Mouse (Mus musculus): Measurements from ENCODE around the gene Pde2a. TPM values are rescaled to one million over a fixed set of nuclear protein-coding genes. Genes with fewer than 3 reads are reported as not detected.

Pde2a gene
- total and polyA plus RNA-seq, 3 experiments: 0.08 to 0.40 TPM; not detected in 1

GRCm38 (mm10) chr7:101499701-101500100 lies 78.2 kb downstream of the Pde2a start:
- H3K4me2 ChIP-seq (ENCODE audit: insufficient read depth, low read depth, poor library complexity, severe bottlenecking): no peak overlapping the region
- no peak overlapping the region for H3K9ac ChIP-seq (ENCODE audit: insufficient read depth, low read depth)
- H3K9me3 ChIP-seq (replicated peaks; ENCODE audit: low read length): peaks cover 3% of the 10 kb centered on the region
- H3K36me3 ChIP-seq (replicated peaks in 1 of 2; ENCODE audit: control insufficient read depth in 1 of 2, insufficient read depth in 1 of 2, low read length in 1 of 2): no peaks in the 10 kb centered on the region
- no peaks in the 10 kb centered on the region for H3K79me2 ChIP-seq (replicated peaks; ENCODE audit: control insufficient read depth, extremely low read depth, insufficient read depth, poor library complexity, severe bottlenecking)
- in situ Hi-C loops (cut with MboI; ENCODE audit: low pct_ligation_motif_present, low pct_unique_long_range_greater_than_20kb, low sequenced_read_pairs) (loop anchor here (5.0 to 25.0 kb wide), 3 partner anchors 42 to 585 kb away; partner anchors contain the start of genes Gm45837 and Pde2a), dilution Hi-C loops (cut with MboI; ENCODE audit: extremely low pct_ligation_motif_present, extremely low pct_unique_long_range_greater_than_20kb, low sequenced_read_pairs) (no loop called here)
- H3K4me3 ChIP-seq (replicated peaks in 1 of 3; ENCODE audit: low read depth in 2 of 3, low read length in 2 of 3, poor library complexity in 1 of 3): no peak overlapping the region
- TF ChIP-seq KAT2A (IDR thresholded peaks at IDR 0.05; ENCODE audit: insufficient replicate concordance, low read length): no peak
- no peak for TF ChIP-seq CHD1 (IDR thresholded peaks at IDR 0.05; ENCODE audit: low read depth, low read length)
- TF ChIP-seq NRF1 (IDR thresholded peaks at IDR 0.05; ENCODE audit: low read depth, low read length): no peak
- TF ChIP-seq JUN (IDR thresholded peaks at IDR 0.05; ENCODE audit: insufficient read depth, low read depth, low read length): no peak
- TF ChIP-seq MYC (IDR thresholded peaks at IDR 0.05; ENCODE audit: low read depth, low read length): no peak
- TF ChIP-seq MAZ (IDR thresholded peaks at IDR 0.05; ENCODE audit: low read depth, low read length): no peak
- H3K27me3 ChIP-seq (replicated peaks): peaks cover 79% of the 10 kb centered on the region
- H3K4me1 ChIP-seq (ENCODE audit: control insufficient read depth in 1 of 2, insufficient read depth in 2 of 2): peaks cover 5 to 19% of the 10 kb centered on the region in 2 experiments
- no peak overlapping the region for H3K27ac ChIP-seq (ENCODE audit: insufficient read depth, low read depth)
- no peak for DNase-seq (ENCODE audit: extremely low read depth)

GRCm38 (mm10) chr7:101501236-101501635 lies 79.7 kb downstream of the Pde2a start:
- peaks cover 5 to 19% of the 10 kb centered on the region in 2 experiments for H3K4me1 ChIP-seq (ENCODE audit: control insufficient read depth in 1 of 2, insufficient read depth in 2 of 2)
- H3K36me3 ChIP-seq (replicated peaks in 1 of 2; ENCODE audit: control insufficient read depth in 1 of 2, insufficient read depth in 1 of 2, low read length in 1 of 2): no peaks in the 10 kb centered on the region
- no peak for DNase-seq (ENCODE audit: extremely low read depth)
- dilution Hi-C loops (cut with MboI; ENCODE audit: extremely low pct_ligation_motif_present, extremely low pct_unique_long_range_greater_than_20kb, low sequenced_read_pairs) (no loop called here), in situ Hi-C loops (cut with MboI; ENCODE audit: low pct_ligation_motif_present, low pct_unique_long_range_greater_than_20kb, low sequenced_read_pairs) (loop anchor here (5.0 to 25.0 kb wide), 3 partner anchors 44 to 586 kb away; partner anchors contain the start of genes Gm45837 and Pde2a)
- H3K9ac ChIP-seq (ENCODE audit: insufficient read depth, low read depth): no peak overlapping the region
- peaks cover 3% of the 10 kb centered on the region for H3K9me3 ChIP-seq (replicated peaks; ENCODE audit: low read length)
- no peaks in the 10 kb centered on the region for H3K79me2 ChIP-seq (replicated peaks; ENCODE audit: control insufficient read depth, extremely low read depth, insufficient read depth, poor library complexity, severe bottlenecking)
- TF ChIP-seq ETS1 (conservative IDR thresholded peaks at IDR 0.05; ENCODE audit: low read depth, low read length) (no peak), JUN (IDR thresholded peaks at IDR 0.05; ENCODE audit: insufficient read depth, low read depth, low read length) (no peak), EP300 (IDR thresholded peaks at IDR 0.05; ENCODE audit: low read length) (no peak), SMC3 (IDR thresholded peaks at IDR 0.05; ENCODE audit: low read depth, low read length) (no peak)
- H3K27me3 ChIP-seq (replicated peaks): peaks cover 83% of the 10 kb centered on the region
- no peak overlapping the region for H3K4me3 ChIP-seq (replicated peaks in 1 of 3; ENCODE audit: low read depth in 2 of 3, low read length in 2 of 3, poor library complexity in 1 of 3)
- no peak overlapping the region for H3K27ac ChIP-seq (ENCODE audit: insufficient read depth, low read depth)
- H3K4me2 ChIP-seq (ENCODE audit: insufficient read depth, low read depth, poor library complexity, severe bottlenecking): no peak overlapping the region

GRCm38 (mm10) chr7:101501675-101502074 lies 80.2 kb downstream of the Pde2a start:
- peaks cover 3% of the 10 kb centered on the region for H3K9me3 ChIP-seq (replicated peaks; ENCODE audit: low read length)
- no peaks in the 10 kb centered on the region for H3K36me3 ChIP-seq (replicated peaks in 1 of 2; ENCODE audit: control insufficient read depth in 1 of 2, insufficient read depth in 1 of 2, low read length in 1 of 2)
- no peak overlapping the region for H3K27ac ChIP-seq (ENCODE audit: insufficient read depth, low read depth)
- H3K79me2 ChIP-seq (replicated peaks; ENCODE audit: control insufficient read depth, extremely low read depth, insufficient read depth, poor library complexity, severe bottlenecking): no peaks in the 10 kb centered on the region
- H3K9ac ChIP-seq (ENCODE audit: insufficient read depth, low read depth): no peak overlapping the region
- peaks cover 5 to 19% of the 10 kb centered on the region in 2 experiments for H3K4me1 ChIP-seq (ENCODE audit: control insufficient read depth in 1 of 2, insufficient read depth in 2 of 2)
- no peak overlapping the region for H3K4me3 ChIP-seq (replicated peaks in 1 of 3; ENCODE audit: low read depth in 2 of 3, low read length in 2 of 3, poor library complexity in 1 of 3)
- H3K4me2 ChIP-seq (ENCODE audit: insufficient read depth, low read depth, poor library complexity, severe bottlenecking): no peak overlapping the region
- dilution Hi-C loops (cut with MboI; ENCODE audit: extremely low pct_ligation_motif_present, extremely low pct_unique_long_range_greater_than_20kb, low sequenced_read_pairs) (no loop called here), in situ Hi-C loops (cut with MboI; ENCODE audit: low pct_ligation_motif_present, low pct_unique_long_range_greater_than_20kb, low sequenced_read_pairs) (loop anchor here (5.0 to 25.0 kb wide), 3 partner anchors 44 to 587 kb away; partner anchors contain the start of genes Gm45837 and Pde2a)
- DNase-seq (ENCODE audit: extremely low read depth): peak; percentile 27
- H3K27me3 ChIP-seq (replicated peaks): peaks cover 81% of the 10 kb centered on the region
- no peak for TF ChIP-seq PAX5 (IDR thresholded peaks at IDR 0.05; ENCODE audit: low read length)
- TF ChIP-seq TCF12 (IDR thresholded peaks at IDR 0.05; ENCODE audit: low read depth, low read length): no peak
- peak; percentile 15 for TF ChIP-seq RAD21 (IDR thresholded peaks at IDR 0.05; ENCODE audit: low read depth, low read length)
- TF ChIP-seq NRF1 (IDR thresholded peaks at IDR 0.05; ENCODE audit: low read depth, low read length): no peak
- peak; percentile 49 for TF ChIP-seq SMC3 (IDR thresholded peaks at IDR 0.05; ENCODE audit: low read depth, low read length)
- peak in 1 of 2 experiments; percentile 54; a peak in 2 of 4 replicates for TF ChIP-seq CTCF (conservative IDR thresholded peaks at IDR 0.05 in 1 of 2, IDR thresholded peaks at IDR 0.05 in 1 of 2; ENCODE audit: low read depth in 2 of 2, low read length in 2 of 2)

Measured in CH12.LX (cell line).